Mouse (Mus musculus) gastrocnemius, postnatal 25 days (tissue): ENCODE measurements around the gene Dmc1. TPM values are rescaled to one million over a fixed set of nuclear protein-coding genes. Genes with fewer than 3 reads are reported as not detected.

Experiments used
- DNase-seq: peaks from one replicate; pipeline ENCODE4 v3.0.0; 2022
- total RNA-seq, 2 experiments: library from RNA; stranded (reverse); gene quantifications; 1 replicate in 1 of 2; 2 replicates in 1 of 2; pipeline ENCODE4 v1.2.3; 2021

Gene Dmc1
- total RNA-seq, 2 experiments from 2014 or later, result not detected

GRCm38 (mm10) chr15:79562417-79562816, 42.5 kb downstream of the Dmc1 start:
- DNase-seq, result no peak

- DNase-seq, result no peak
Observed at GRCm38 (mm10) chr15:79559649-79560048, 45.3 kb downstream of the Dmc1 start.

- DNase-seq, result no peak
Observed at GRCm38 (mm10) chr15:79552566-79552965, 52.3 kb downstream of the Dmc1 start.

GRCm38 (mm10) chr15:79548226-79548625, 56.7 kb downstream of the Dmc1 start:
- DNase-seq, result no peak

- DNase-seq, result no peak
Observed at GRCm38 (mm10) chr15:79547289-79547820, 57.6 kb downstream of the Dmc1 start.

- peak; percentile 96 for DNase-seq
Observed at GRCm38 (mm10) chr15:79546410-79547288, 58.3 kb downstream of the Dmc1 start, which contains the start of gene Ddx17. TSS of gene Ddx17 (minus strand) at chr15:79546741.

- peak; percentile 82 for DNase-seq
Observed at GRCm38 (mm10) chr15:79545921-79546399, 58.9 kb downstream of the Dmc1 start.

GRCm38 (mm10) chr15:79545496-79545895, 59.4 kb downstream of the Dmc1 start:
- DNase-seq, result no peak

GRCm38 (mm10) chr15:79543968-79544367, 60.9 kb downstream of the Dmc1 start:
- DNase-seq, result no peak

GRCm38 (mm10) chr15:79533796-79534195, 71.1 kb downstream of the Dmc1 start:
- DNase-seq, result no peak

- peak; percentile 63 for DNase-seq
Observed at GRCm38 (mm10) chr15:79529935-79530334, 75.0 kb downstream of the Dmc1 start.

GRCm38 (mm10) chr15:79527991-79528639, 76.8 kb downstream of the Dmc1 start:
- no peak for DNase-seq

- peak; percentile 66 for DNase-seq
Observed at GRCm38 (mm10) chr15:79527192-79527591, 77.7 kb downstream of the Dmc1 start.

- DNase-seq, result peak; percentile 48
Observed at GRCm38 (mm10) chr15:79525979-79526768, 78.7 kb downstream of the Dmc1 start.

- no peak for DNase-seq
Observed at GRCm38 (mm10) chr15:79525564-79525963, 79.3 kb downstream of the Dmc1 start.

GRCm38 (mm10) chr15:79519400-79520220, 85.3 kb downstream of the Dmc1 start:
- DNase-seq, result no peak

GRCm38 (mm10) chr15:79518571-79518970, 86.3 kb downstream of the Dmc1 start:
- DNase-seq, result no peak

GRCm38 (mm10) chr15:79517710-79518109, 87.2 kb downstream of the Dmc1 start:
- no peak for DNase-seq

- peak; percentile 86 for DNase-seq
Observed at GRCm38 (mm10) chr15:79516171-79517096, 88.5 kb downstream of the Dmc1 start, which contains the start of gene Kdelr3. TSS of gene Kdelr3 (plus strand) at chr15:79516411.

GRCm38 (mm10) chr15:79513940-79514339, 91.0 kb downstream of the Dmc1 start:
- DNase-seq, result peak; percentile 56
